Mouse (Mus musculus): Measurements from ENCODE around the gene Mtrf1l. TPM values are rescaled to one million over a fixed set of nuclear protein-coding genes. Genes with fewer than 3 reads are reported as not detected.

The Mtrf1l gene
- polyA plus RNA-seq, 1 experiment from 2014 or later: 13.1 TPM

DNA sequence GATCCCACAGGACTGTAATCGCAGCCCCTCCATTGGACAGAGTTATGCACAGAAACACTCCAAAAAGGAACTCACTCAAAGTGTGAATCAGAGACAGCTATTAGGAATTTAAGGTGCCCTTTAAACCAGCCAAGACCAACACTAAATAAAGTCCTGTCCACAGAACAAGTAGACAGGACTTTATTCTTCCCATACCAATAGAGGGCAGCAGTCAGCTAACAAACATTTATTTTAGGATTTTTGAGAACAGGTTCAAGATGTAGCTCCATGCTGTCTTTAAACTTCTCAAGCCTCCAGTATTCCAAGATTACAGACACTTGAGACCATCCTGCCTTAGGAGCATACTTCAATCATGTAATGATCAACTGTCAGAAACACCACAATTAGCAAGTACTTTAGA, 23.2 kb downstream of the Mtrf1l start:
- no peaks in the 10 kb centered on the region for H3K9me3 ChIP-seq (replicated peaks; ENCODE audit: low read length)
- ATAC-seq (replicated peaks; ENCODE audit: low FRiP score, low read depth): no peak
- H3K4me2 ChIP-seq (ENCODE audit: low read length): no peak overlapping the region
- DNase-seq (ENCODE audit: low spot score): peak; percentile 69
- TF ChIP-seq CTCF (IDR thresholded peaks at IDR 0.05; ENCODE audit: low read depth): peak; percentile 67
- WGBS: 97% methylated on average over 1 of the region's 1 CpGs
- H3K4me1 ChIP-seq (replicated peaks; ENCODE audit: insufficient read depth, low read length): peaks cover 13% of the 10 kb centered on the region; the same call in 1 of the 2 replicates
- H3K27me3 ChIP-seq (ENCODE audit: insufficient read depth, low read length): no peaks in the 10 kb centered on the region
- H3K4me3 ChIP-seq (replicated peaks; ENCODE audit: low read depth, low read length): no peak overlapping the region
- H3K36me3 ChIP-seq (ENCODE audit: insufficient read depth, low read length): peaks cover 29% of the 10 kb centered on the region
- H3K27ac ChIP-seq: no peak overlapping the region
- H3K9ac ChIP-seq (ENCODE audit: low read depth, low read length): no peak overlapping the region

DNA sequence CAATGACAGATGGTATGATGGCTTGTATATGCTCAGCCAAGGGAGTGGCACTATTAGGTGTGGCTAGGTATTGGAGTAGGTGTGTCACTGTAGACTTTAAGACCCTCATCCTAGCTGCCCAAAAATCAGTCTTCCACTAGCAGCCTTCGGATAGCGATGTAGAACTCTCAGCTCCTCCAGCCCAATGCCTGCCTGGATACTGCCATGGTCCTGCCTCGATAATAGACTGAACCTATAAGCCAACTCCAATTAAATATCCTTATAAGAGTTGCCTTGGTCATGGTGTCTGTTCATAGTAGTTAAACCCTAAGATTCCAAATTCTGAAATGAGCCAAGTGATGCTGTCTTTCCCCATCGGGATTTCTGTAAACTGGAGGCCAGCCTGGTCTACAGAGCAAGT, 25.6 kb downstream of the Mtrf1l start:
- ATAC-seq (replicated peaks; ENCODE audit: low FRiP score, low read depth) (no peak), DNase-seq (ENCODE audit: low spot score) (no peak)
- TF ChIP-seq CTCF (IDR thresholded peaks at IDR 0.05; ENCODE audit: low read depth): no peak
- H3K9ac ChIP-seq (ENCODE audit: low read depth, low read length): no peak overlapping the region
- H3K36me3 ChIP-seq (ENCODE audit: insufficient read depth, low read length): peaks cover 29% of the 10 kb centered on the region
- H3K27me3 ChIP-seq (ENCODE audit: insufficient read depth, low read length): no peaks in the 10 kb centered on the region
- no peaks in the 10 kb centered on the region for H3K9me3 ChIP-seq (replicated peaks; ENCODE audit: low read length)
- H3K27ac ChIP-seq: no peak overlapping the region
- no peak overlapping the region for H3K4me2 ChIP-seq (ENCODE audit: low read length)
- peaks cover 5% of the 10 kb centered on the region; the same call in 1 of the 2 replicates for H3K4me1 ChIP-seq (replicated peaks; ENCODE audit: insufficient read depth, low read length)
- no peak overlapping the region for H3K4me3 ChIP-seq (replicated peaks; ENCODE audit: low read depth, low read length)
- WGBS: 88% methylated on average over 4 of the region's 4 CpGs

DNA sequence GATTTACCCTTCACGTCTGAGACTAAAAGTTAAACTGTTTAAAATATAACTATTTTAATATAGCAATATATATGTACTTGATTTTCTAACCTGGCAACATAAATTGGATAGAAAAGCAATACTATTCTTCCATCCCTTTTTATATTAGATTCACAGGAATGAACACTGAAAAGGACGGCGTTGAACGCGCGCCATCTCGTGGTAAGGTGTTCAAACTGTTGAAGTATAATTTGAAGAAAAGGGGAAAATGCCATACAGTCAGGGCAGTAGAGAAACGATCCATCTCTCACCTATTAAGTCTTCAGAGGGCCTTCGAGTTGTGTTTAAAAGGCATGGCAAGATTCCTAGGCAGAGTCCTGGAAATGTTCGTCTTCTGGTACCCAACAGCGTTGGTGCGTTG, 33.1 kb downstream of the Mtrf1l start:
- H3K9ac ChIP-seq (ENCODE audit: low read depth, low read length): no peak overlapping the region
- H3K4me3 ChIP-seq (replicated peaks; ENCODE audit: low read depth, low read length): no peak overlapping the region
- H3K27ac ChIP-seq: no peak overlapping the region

DNA sequence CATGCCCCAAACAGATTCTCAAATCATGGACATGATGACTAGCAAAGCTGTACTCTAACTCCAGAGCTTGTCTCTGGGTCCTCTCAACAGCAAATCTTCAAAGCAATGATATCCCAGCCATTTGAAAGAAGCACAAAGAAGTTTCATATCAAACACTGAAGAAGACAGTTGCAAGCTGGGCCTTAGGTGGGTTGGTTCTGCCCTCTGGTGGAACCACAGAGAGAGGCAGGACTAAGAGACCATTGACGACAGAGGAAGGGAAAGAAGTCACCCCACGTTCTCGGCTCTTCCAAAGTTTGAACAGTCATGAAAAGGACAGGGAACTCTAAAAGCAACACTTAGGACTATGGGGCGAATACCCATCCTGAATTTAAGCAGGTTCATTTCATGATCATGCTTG, 36.8 kb downstream of the Mtrf1l start:
- H3K27ac ChIP-seq: no peak overlapping the region
- H3K4me3 ChIP-seq (replicated peaks; ENCODE audit: low read depth, low read length): no peak overlapping the region
- DNase-seq (ENCODE audit: low spot score): peak; percentile 42
- no peaks in the 10 kb centered on the region for H3K9me3 ChIP-seq (replicated peaks; ENCODE audit: low read length)
- H3K27me3 ChIP-seq (ENCODE audit: insufficient read depth, low read length): no peaks in the 10 kb centered on the region
- peak; percentile 80 for TF ChIP-seq CTCF (IDR thresholded peaks at IDR 0.05; ENCODE audit: low read depth)
- H3K9ac ChIP-seq (ENCODE audit: low read depth, low read length): no peak overlapping the region
- H3K36me3 ChIP-seq (ENCODE audit: insufficient read depth, low read length): no peaks in the 10 kb centered on the region
- ATAC-seq (replicated peaks; ENCODE audit: low FRiP score, low read depth): no peak
- H3K4me2 ChIP-seq (ENCODE audit: low read length): no peak overlapping the region
- 19% methylated on average over 4 of the region's 4 CpGs for WGBS
- no peaks in the 10 kb centered on the region for H3K4me1 ChIP-seq (replicated peaks; ENCODE audit: insufficient read depth, low read length)

More for the DNA sequence above, 33.1 kb downstream of the Mtrf1l start:
- whole genome bisulfite sequencing: 21% methylated on average over 12 of the region's 12 CpGs
- Histone ChIP-seq H3K36me3 (ENCODE audit: insufficient read depth, low read length) (no peaks in the 10 kb centered on the region), H3K4me2 (ENCODE audit: low read length) (no peak overlapping the region), H3K9me3 (replicated peaks; ENCODE audit: low read length) (no peaks in the 10 kb centered on the region), H3K4me1 (replicated peaks; ENCODE audit: insufficient read depth, low read length) (no peaks in the 10 kb centered on the region), H3K27me3 (ENCODE audit: insufficient read depth, low read length) (no peaks in the 10 kb centered on the region)
- DNase-seq (ENCODE audit: low spot score) (peak; percentile 74), ATAC-seq (replicated peaks; ENCODE audit: low FRiP score, low read depth) (no peak)
- peak; percentile 79 for TF ChIP-seq CTCF (IDR thresholded peaks at IDR 0.05; ENCODE audit: low read depth)

Other genes with a start within 250 kb of the Mtrf1l start
- 12.2 and 12.4 TPM in 2 replicates for gene Myct1, start 230.1 kb downstream of the Mtrf1l start, polyA plus RNA-seq (2015; fragmentation: Nextera tagmentation; extraction: Ambion mirVana)
- gene Vip, start 184.7 kb downstream of the Mtrf1l start, polyA plus RNA-seq (2015; fragmentation: Nextera tagmentation; extraction: Ambion mirVana): 1.6 and 1.9 TPM in 2 replicates
- 29.3 and 38.3 TPM in 2 replicates for gene Fbxo5, start 18.3 kb downstream of the Mtrf1l start, polyA plus RNA-seq (2015; fragmentation: Nextera tagmentation; extraction: Ambion mirVana)
- gene Rgs17, start 98.5 kb upstream of the Mtrf1l start, polyA plus RNA-seq (2015; fragmentation: Nextera tagmentation; extraction: Ambion mirVana): 0.36 and 0.64 TPM in 2 replicates

All from kidney, postnatal 0 days (tissue).